Mouse (Mus musculus) liver (tissue): ENCODE results near the gene Rpap1.
A peak's percentile ranks its signal among the peaks of the same experiment; 100 is the strongest.

Experiments used
- DNase-seq: peaks from one replicate; pipeline ENCODE4 v3.0.0-alpha.2; 2020; ENCODE audit warnings: mixed read lengths

Gene Rpap1

DNA sequence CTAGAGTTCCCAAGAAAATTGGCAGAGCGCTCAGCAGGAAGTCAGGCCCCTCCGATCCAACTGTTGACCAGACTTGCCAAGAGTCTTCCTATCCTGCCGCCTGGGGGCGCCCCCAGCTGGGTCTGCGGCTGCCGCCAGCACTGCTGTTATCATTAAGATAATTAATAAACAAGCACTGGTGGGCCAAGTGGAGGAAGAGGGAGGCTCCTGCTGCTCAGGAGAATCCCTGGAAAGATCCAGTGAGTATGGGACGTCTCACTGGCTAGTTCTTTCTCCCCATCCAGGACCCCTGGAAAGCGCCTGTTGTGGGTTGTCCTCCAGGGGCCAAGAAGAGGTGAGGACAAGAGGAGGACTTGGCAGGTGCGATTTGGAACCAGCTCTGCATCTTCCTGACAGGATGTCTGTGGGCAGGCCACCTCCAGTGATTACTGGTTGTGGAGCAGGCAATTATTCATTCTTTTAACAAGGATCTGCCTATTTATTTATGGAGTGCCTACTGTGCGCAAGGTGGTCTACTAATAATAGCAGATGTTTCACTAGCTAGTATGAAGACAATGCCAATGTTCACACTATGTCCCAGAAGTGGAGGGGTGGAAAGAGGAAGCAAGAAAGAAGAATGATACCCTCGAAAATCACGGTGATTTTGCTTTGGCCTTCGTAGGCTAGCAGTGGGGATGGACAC is 11.1 kb upstream of the Rpap1 start:
- peak; percentile 69 for DNase-seq

DNA sequence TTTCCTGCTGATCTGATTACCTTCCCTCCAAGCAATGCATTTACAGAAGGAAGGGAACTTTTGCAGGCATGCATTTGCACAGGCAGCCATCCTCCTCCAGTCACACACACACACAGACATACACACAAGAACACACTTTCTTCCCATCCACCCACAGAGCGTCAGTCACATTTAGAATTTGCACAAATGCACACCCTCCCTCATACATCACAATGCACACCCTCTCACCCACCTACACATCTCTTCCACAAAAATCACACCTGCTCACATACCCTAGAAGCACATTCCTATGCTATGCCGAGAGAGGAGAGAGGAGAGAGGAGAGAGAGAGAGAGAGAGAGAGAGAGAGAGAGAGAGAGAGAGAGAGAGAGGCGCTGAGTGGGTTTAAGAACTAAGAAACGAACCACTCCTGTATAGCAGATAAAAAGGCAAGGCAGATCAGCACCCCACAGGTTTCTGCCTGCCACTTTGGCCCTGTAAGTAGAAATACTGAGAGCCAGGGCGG is 10.0 kb upstream of the Rpap1 start, which contains the start of gene Tyro3:
TSS of gene Tyro3 (plus strand) at position 455 of the 505 bp plus-strand sequence.
- DNase-seq: no peak

- no peak for DNase-seq
Measured at GRCm38 (mm10) chr2:119789996-119790395, 2.7 kb upstream of the Rpap1 start.

- DNase-seq: no peak
Measured at GRCm38 (mm10) chr2:119767246-119767645, 20.1 kb downstream of the Rpap1 start.

GRCm38 (mm10) chr2:119763924-119764323 is 23.4 kb downstream of the Rpap1 start:
- no peak for DNase-seq

DNA sequence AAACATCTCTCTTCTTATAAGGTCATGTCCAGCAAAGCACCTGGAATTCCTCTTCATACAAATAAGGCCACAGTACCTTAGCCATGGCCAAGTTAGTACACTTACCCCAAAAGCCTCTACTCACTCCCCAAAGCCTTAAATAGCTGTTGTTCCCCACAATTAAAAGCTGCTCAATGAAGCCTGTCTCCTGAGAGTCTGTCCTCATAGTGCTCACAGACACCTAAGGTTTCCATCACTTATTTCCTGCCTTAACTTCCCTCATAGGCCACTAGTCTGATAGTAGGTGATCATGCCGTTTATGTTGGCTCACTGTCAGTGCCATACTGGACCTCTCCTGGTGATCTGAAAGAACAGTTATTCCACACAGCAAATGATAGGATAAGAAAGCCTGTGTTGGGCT is 25.1 kb downstream of the Rpap1 start:
- no peak for DNase-seq

- no peak for DNase-seq
Measured at GRCm38 (mm10) chr2:119760251-119760650, 27.1 kb downstream of the Rpap1 start, which contains the start of gene Ltk. TSS of gene Ltk (minus strand) at chr2:119760431.

DNA sequence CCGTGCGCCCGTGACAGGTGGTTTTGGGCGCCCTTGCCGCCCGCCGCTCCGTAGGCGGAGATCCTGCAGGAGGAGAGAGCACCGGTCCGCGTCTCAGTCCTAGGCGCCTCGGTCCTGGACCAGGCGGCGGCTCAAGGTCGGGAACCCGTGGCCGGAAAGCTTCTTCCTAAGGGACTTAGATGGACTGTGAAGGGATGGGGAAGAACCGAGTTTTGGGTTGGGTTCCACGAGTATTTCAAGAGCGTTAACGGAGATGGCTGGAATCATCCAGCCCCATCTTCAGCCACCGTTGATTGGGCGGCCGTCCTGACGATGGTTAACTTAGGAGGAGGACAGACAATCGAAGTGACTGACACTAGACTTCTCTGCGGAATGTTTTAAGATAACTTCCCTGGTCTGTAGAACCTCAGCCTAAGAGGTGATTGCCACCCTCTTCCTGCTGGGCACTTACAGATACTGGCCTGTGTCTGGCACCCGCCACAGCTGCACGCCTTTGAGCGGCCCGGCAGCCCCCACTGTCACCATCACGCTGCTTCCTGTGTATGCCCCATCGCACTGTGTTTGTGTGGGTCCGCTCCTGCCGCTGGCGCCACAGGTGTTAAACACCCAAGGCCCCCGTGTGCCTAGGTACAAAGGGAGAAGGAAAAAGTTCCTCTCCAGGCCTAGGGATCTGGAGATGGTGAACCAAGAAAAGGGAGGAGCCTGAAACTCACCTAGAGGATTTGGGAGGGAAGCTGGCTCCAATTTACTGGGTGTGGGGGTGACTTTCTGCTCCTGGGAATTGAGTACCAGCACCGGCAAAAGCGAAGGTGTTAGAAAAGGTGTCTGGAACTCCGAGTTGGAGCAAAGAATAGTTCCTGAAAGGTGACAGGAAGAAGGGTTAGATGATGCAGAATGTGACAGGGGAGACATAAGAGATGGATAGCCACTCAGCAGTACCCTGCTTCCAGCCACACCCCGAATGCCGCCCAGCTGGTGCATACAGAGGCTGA is 28.2 kb downstream of the Rpap1 start:
- no peak for DNase-seq

DNA sequence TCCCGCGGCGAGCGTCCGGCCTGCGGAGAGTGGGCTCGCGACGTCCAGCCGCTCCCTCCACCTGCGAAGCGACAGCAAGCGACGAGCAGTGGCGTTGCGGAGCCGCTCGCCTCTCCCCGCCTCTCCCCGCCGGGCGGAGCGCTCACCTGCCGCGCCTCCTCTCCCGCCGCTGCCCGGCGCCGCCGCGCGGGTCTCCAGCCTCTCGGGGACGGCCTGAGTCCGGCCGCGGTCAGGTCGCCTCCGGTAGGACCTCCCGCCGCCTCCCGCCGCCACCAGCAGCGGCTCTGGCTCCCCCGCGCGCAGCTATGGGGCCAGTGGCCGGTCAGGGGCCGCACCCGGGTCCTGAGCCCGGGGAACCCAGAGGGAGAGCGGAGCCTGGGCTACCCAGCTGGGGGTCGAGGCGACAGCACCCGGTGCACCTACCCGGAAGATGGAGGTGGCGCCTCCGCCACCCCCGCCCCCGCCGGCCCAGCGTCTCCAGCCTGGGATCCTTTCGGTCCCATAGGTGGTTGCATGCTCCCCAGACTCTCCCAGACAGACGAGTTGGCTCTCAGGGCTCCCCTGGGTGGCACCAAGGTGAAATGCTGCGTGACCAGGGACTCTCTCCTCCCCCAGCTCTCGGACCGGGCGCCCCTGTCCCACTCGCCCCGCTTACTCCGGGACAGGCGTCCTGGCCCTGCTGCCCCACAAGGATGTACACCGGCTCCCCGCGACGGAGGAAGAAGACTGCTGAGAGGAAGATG is 29.1 kb downstream of the Rpap1 start:
- no peak for DNase-seq

- no peak for DNase-seq
Measured at GRCm38 (mm10) chr2:119757601-119758100, 29.7 kb downstream of the Rpap1 start.

- DNase-seq: no peak
Measured at GRCm38 (mm10) chr2:119749260-119749659, 38.1 kb downstream of the Rpap1 start.

DNA sequence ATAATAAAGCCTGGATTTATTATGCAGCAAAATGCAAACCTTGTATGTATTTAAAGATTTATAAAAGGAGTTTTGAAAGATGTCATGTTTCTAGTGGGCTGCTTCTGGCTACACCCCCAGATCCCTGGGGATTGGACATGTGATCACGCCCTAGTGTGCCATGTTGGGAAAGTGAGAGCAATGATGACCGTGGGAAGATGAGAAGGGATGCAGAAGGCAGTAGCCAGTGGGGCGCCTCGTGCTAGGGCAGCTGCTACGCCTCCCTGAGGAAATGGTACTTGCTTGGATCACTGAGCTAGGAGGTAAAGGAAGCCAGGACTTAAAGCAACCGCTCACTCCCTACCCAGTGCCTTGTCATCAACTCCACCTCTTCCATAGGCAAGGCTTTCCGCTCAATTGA is 39.8 kb downstream of the Rpap1 start:
- DNase-seq: no peak

- DNase-seq: no peak
Measured at GRCm38 (mm10) chr2:119745281-119745680, 42.1 kb downstream of the Rpap1 start.

GRCm38 (mm10) chr2:119744163-119745111 is 42.9 kb downstream of the Rpap1 start:
- peak; percentile 77 for DNase-seq

DNA sequence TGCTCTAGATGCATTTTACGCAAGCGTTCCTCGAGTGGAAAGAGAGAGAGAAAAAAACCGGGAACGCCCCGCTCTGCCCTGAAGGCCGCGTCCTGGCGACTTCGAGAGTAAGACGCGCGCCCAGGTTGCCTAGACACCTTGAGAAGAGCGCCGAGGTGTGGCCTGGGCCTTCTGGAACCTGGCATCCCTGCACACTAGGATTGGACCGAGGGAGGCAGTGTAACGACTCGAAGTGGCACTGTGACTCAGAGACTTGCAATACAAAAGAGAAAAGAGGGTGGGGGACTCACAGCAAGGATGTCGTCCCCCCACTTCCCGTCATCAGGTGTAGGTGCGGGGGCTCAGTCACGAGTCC is 43.6 kb downstream of the Rpap1 start:
- DNase-seq: no peak

GRCm38 (mm10) chr2:119743176-119743807 is 44.0 kb downstream of the Rpap1 start:
- no peak for DNase-seq

DNA sequence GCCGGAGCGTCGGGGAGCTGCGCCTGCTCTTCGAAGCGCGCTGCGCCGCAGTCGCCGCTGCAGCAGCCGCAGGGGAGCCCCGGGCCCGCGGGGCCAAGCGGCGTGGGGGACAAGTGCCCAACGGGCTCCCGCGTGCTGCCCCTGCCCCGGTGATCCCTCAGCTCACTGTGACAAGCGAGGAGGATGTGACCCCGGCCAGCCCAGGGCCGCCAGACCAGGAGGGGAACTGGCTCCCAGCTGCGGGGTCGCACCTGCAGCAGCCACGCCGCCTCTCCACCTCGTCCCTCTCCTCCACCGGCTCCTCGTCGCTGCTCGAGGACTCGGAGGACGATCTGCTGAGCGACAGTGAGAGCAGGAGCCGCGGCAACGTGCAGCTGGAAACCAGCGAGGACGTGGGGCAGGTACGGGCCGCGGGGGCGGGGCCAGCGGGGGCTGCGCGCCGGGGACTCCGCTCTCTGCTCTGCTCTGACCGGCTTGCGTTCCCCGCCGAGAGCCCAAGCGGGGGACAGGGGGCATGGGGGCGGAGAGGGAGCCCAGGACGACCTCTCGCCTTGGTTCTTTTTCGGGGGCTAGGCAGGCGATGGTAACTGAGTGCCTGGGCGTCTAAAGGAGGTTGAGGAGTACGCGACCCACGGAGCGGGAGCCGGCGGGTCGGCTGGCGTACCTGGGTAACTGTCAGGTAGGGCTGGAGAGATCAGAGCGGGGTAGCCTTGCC is 44.7 kb downstream of the Rpap1 start:
- peak; percentile 60 for DNase-seq

DNA sequence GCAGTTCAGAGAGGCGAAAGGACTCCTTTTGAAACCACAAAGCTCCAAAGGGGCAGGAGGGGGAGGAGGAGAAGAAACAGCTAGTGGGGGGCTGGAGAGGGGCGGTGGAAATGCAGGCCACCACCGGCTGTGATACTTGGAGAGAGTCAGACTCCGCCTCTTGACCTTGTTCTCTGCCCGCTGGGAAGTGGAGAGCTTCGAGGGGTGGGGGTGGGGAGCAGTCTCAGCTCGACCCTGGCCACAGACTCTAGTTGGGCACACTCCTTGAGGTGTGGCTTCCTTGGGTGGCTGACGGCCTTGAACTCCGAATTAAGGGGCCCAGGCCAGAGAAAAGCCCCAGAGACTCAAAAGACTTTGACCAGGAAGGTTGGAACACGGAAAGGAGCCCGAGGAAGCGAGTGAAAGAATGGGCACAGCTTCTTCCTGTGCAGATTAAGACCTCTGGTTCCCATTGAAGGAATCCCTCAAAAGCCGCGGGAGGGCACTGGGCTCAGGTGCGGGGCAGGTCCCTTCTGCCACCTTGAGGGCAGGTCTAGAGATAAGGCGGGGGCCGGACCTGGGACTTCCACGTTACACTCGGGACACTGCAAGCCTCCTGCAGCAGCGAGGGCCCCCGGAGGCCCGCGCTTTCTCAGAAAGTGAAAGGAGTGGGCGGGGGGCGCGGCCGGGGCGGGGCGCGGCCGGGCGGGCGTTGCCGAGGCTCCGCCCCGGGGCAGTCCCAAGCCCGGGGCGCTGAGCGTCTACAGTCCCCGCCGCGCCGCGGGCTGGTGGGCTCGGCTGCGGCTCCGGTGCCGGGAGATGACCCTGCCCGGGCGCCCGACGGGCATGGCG is 45.5 kb downstream of the Rpap1 start, which contains the start of gene Itpka:
TSS of gene Itpka (plus strand) at position 757 of the 831 bp plus-strand sequence.
- peak; percentile 82 for DNase-seq

GRCm38 (mm10) chr2:119740567-119740966 is 46.8 kb downstream of the Rpap1 start:
- no peak for DNase-seq
